Mouse (Mus musculus) kidney, postnatal 25 days (tissue): ENCODE results near the gene Ch25h.

Experiments used
- DNase-seq, 2 experiments: peaks; one replicate each; pipeline ENCODE4 v3.0.0; 2021; ENCODE audit warnings: mixed read lengths in 2 of 2

Ch25h gene

GRCm38 (mm10) chr19:34468216-34468615 lies 6.7 kb downstream of the Ch25h start:
- no peak for DNase-seq

- no peak for DNase-seq
These were observed 10.5 kb downstream of the Ch25h start for GRCm38 (mm10) chr19:34464453-34464852.

GRCm38 (mm10) chr19:34461451-34462019 lies 13.4 kb downstream of the Ch25h start:
- DNase-seq, result peak; percentile 14 to 36

DNA sequence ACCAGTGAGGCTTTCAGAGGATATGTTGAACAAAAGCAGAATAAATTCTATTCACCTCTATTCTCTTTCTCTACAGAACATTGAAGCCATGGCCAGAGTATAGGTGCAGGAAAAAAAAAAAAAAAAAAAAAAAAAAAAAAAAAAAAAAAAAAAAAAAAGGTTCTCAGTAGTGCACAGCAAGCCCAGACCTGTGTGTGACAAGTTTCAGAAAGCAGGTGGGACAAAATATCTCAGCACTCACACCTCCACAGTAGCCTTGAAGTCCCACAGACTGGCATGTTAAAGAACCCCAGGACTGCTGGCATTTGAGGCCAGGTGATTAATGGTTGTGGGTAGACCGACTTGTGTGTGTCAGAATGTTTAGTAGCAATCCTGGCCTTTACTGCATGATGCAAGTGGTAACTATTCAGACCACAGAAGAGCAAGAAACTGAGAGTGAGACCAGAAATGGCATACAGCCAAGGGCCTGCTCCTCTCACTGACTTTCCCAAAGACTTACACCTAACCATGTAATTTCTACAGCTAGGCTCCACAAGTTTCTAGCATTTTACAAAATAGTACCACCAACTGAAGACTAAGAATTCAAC lies 24.1 kb downstream of the Ch25h start:
- DNase-seq, result no peak

GRCm38 (mm10) chr19:34448851-34449250 lies 26.1 kb downstream of the Ch25h start:
- DNase-seq, result no peak

DNA sequence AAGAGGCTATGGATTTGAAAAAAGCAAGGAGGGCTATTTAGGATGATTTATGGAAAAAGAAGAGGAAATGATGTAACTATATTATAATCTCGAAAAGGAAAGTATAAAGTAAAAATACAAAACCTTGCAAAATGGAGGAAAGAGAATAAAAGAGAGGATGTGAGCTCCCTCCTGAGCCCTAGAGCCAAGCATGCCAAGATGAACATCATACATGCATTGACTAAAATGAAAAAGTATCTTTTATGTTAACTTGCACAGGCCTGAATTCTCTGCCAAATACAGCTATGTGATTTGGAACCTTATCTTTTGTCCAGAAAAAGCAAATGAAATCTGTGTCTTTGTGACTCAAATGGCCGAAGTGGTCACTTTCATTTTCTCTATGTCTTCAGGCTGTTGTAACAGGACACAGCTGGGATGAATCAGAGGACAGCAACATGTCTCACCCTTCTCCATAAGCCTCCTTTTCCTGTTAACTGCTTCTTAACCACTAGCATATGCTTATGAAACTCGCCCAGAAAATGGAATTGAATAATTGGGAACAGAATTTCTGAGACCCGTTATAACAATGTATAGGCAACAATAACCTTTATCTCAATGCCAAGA lies 29.5 kb downstream of the Ch25h start:
- peak; percentile 13 to 36 for DNase-seq

- no peak for DNase-seq
These were observed 30.2 kb downstream of the Ch25h start for GRCm38 (mm10) chr19:34444785-34445184.

DNA sequence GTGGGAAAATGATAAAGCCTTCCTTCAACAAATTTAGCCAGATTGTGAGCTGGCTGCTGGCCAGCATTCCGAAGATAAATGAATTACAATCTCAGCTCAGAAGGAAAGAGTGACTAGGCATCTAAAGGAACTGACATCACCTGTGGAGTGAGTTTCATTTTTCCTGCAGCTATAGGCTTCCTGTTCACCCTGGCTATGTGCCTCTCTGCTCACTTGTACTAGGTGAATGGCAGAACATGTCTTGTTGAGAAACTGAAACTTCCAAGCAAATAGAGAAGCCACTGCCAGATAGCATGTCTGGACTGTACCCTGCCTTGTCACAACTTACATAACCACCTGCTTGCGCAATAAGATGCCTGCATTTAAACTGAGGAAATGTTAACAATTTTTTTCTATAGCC lies 33.0 kb downstream of the Ch25h start:
- peak; percentile 19 to 53 for DNase-seq

GRCm38 (mm10) chr19:34435197-34435611 lies 39.8 kb downstream of the Ch25h start:
- DNase-seq, result no peak

DNA sequence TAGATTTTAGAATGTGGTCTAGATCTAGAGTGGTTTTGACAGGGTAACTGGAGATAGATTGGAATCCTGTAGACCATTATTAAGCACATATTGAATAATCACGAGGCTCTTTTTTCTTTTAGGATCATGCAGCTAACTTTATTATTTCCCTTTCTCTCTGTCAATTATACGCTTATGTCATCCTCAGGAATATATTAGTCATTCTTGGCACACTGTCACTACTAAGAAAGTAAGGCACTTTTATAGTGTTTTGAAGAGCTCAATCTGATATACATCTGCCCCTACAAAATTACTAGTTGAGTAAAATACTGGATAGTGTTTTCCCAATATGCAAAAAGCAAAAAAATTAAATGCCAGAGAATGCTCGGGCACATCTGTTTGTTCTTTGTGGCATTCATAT lies 43.6 kb downstream of the Ch25h start:
- DNase-seq, result no peak

GRCm38 (mm10) chr19:34423783-34424335 lies 51.1 kb downstream of the Ch25h start:
- DNase-seq, result no peak
